Mouse (Mus musculus) G1E (cell line): Measurements from ENCODE around the gene Chrnb1.

Experiments used
- CTCF ChIP-seq: IDR thresholded peaks from 2 replicates; pipeline ENCODE4 v1.5.1; 2012; ENCODE audit warnings: low read depth, low read length, inconsistent platforms, mixed read lengths
- GATA1 ChIP-seq: IDR thresholded peaks from 2 replicates; pipeline ENCODE4 v1.6.1; 2012; ENCODE audit warnings: borderline replicate concordance, low read length, inconsistent platforms, mixed read lengths
- POLR2AphosphoS5 ChIP-seq: IDR thresholded peaks from 2 replicates; pipeline ENCODE4 v1.6.1; 2012; ENCODE audit warnings: low read depth, low read length, inconsistent platforms; ENCODE audit not compliant: insufficient replicate concordance

DNA sequence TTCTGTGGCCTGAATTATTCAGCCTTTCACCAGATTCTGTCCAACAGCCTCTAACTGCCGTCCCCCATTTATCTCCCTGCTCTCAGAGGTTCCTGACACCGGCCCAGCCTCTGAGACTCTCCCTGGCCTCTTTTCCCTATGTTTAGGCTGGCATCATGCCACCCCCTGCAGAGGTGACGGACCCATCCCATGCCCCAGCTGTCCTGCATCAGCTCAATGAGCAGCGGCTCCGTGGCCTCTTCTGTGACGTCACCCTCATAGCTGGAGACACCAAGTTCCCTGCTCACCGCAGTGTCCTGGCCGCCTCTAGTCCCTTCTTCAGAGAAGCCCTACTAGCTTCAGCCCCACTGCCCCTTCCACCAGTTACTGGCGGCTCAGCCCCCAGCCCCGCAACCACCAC lies 20.0 kb downstream of the Chrnb1 start:
- TF ChIP-seq CTCF (no peak), GATA1 (no peak), POLR2AphosphoS5 (no peak)
